Mouse (Mus musculus) effector memory CD4-positive, alpha-beta T cell, adult 7 months (primary cell): ENCODE data around the gene Slc36a1. TPM values are rescaled to one million over a fixed set of nuclear protein-coding genes. Genes with fewer than 3 reads are reported as not detected.

Experiments
- polyA plus RNA-seq: library from polyadenylated mRNA; unstranded; fragments of 100-300 nt; shearing (Covaris generic); gene quantifications from one replicate; pipeline ENCODE4 v1.2.1, GENCODE M21; 2017

Gene Slc36a1
- 2.0 TPM for polyA plus RNA-seq

GRCm38 (mm10) chr11:55204159-55204596 is at the start of gene Slc36a1:
Gene Slc36a1 (plus strand): TSS chr11:55204350.

GRCm38 (mm10) chr11:55184733-55185291 is 19.3 kb upstream of the Slc36a1 start, which contains the start of gene Slc36a2:
Gene Slc36a2 (minus strand): TSS chr11:55185077.

Other genes with a start within 250 kb of the Slc36a1 start
- gene Tnip1, start 241.4 kb upstream of the Slc36a1 start, polyA plus RNA-seq, result 258 TPM
- 622 TPM for gene Anxa6, start 170.9 kb upstream of the Slc36a1 start, polyA plus RNA-seq
- 16.1 TPM for gene Ccdc69, start 126.2 kb upstream of the Slc36a1 start, polyA plus RNA-seq
- 31.7 TPM for gene Gm2a, start 106.2 kb upstream of the Slc36a1 start, polyA plus RNA-seq
- 0.78 TPM for gene Slc36a3, start 52.6 kb upstream of the Slc36a1 start, polyA plus RNA-seq
- 0.77 TPM for gene Slc36a2, start 19.3 kb upstream of the Slc36a1 start, polyA plus RNA-seq
- gene Fat2, start 132.2 kb downstream of the Slc36a1 start, polyA plus RNA-seq, result 0.07 TPM
- gene Sparc, start 218.8 kb downstream of the Slc36a1 start, polyA plus RNA-seq, result 0.61 TPM